Mouse (Mus musculus): ENCODE measurements around the gene E2f4. TPM values are rescaled to one million over a fixed set of nuclear protein-coding genes. Genes with fewer than 3 reads are reported as not detected.
A peak's percentile ranks its signal among the peaks of the same experiment; 100 is the strongest.

Gene E2f4
- polyA plus RNA-seq, 1 experiment from 2014 or later: 187 TPM

- ATAC-seq (ENCODE audit: low read depth): no peak
- H3K4me2 ChIP-seq (ENCODE audit: low read depth, low read length): no peak overlapping the region
- no peak overlapping the region for H3K9ac ChIP-seq (ENCODE audit: low read depth, low read length)
- no peaks in the 10 kb centered on the region for H3K36me3 ChIP-seq (ENCODE audit: control insufficient read depth, insufficient read depth)
- no peak overlapping the region for H3K27ac ChIP-seq (ENCODE audit: low read length)
- no peak overlapping the region for H3K4me3 ChIP-seq (ENCODE audit: low read depth, low read length)
- H3K4me1 ChIP-seq (ENCODE audit: control insufficient read depth, low read depth, low read length): peaks cover 35% of the 10 kb centered on the region
- no peaks in the 10 kb centered on the region for H3K9me3 ChIP-seq (replicated peaks; ENCODE audit: control insufficient read depth, low read length)
- H3K27me3 ChIP-seq (ENCODE audit: control insufficient read depth, insufficient read depth, low read depth, low read length): peaks cover 65% of the 10 kb centered on the region
- 30% methylated on average over 13 of the region's 13 CpGs for WGBS (ENCODE audit: insufficient replicate concordance)
These were observed 30.7 kb upstream of the E2f4 start for GRCm38 (mm10) chr8:105266775-105267174.

- H3K4me1 ChIP-seq (ENCODE audit: control insufficient read depth, low read depth, low read length): peaks cover 29% of the 10 kb centered on the region
- no peak overlapping the region for H3K9ac ChIP-seq (ENCODE audit: low read depth, low read length)
- H3K27me3 ChIP-seq (ENCODE audit: control insufficient read depth, insufficient read depth, low read depth, low read length): peaks cover 74% of the 10 kb centered on the region
- peak overlapping the region; percentile 57 for H3K4me2 ChIP-seq (ENCODE audit: low read depth, low read length)
- H3K27ac ChIP-seq (ENCODE audit: low read length): no peak overlapping the region
- no peak for ATAC-seq (ENCODE audit: low read depth)
- no peaks in the 10 kb centered on the region for H3K36me3 ChIP-seq (ENCODE audit: control insufficient read depth, insufficient read depth)
- peak overlapping the region; percentile 35 for H3K4me3 ChIP-seq (ENCODE audit: low read depth, low read length)
- no peaks in the 10 kb centered on the region for H3K9me3 ChIP-seq (replicated peaks; ENCODE audit: control insufficient read depth, low read length)
- 5% methylated on average over 65 of the region's 65 CpGs for WGBS (ENCODE audit: insufficient replicate concordance)
These were observed 29.0 kb upstream of the E2f4 start for GRCm38 (mm10) chr8:105268342-105269074.

GRCm38 (mm10) chr8:105269075-105269458, 28.4 kb upstream of the E2f4 start:
- no peaks in the 10 kb centered on the region for H3K9me3 ChIP-seq (replicated peaks; ENCODE audit: control insufficient read depth, low read length)
- ATAC-seq (ENCODE audit: low read depth): no peak
- H3K4me2 ChIP-seq (ENCODE audit: low read depth, low read length): peak overlapping the region; percentile 57
- H3K36me3 ChIP-seq (ENCODE audit: control insufficient read depth, insufficient read depth): no peaks in the 10 kb centered on the region
- H3K27me3 ChIP-seq (ENCODE audit: control insufficient read depth, insufficient read depth, low read depth, low read length): peaks cover 79% of the 10 kb centered on the region
- H3K27ac ChIP-seq (ENCODE audit: low read length): no peak overlapping the region
- no peak overlapping the region for H3K9ac ChIP-seq (ENCODE audit: low read depth, low read length)
- H3K4me1 ChIP-seq (ENCODE audit: control insufficient read depth, low read depth, low read length): peaks cover 24% of the 10 kb centered on the region
- peak overlapping the region; percentile 45 for H3K4me3 ChIP-seq (ENCODE audit: low read depth, low read length)
- 8% methylated on average over 10 of the region's 10 CpGs for WGBS (ENCODE audit: insufficient replicate concordance)

DNA sequence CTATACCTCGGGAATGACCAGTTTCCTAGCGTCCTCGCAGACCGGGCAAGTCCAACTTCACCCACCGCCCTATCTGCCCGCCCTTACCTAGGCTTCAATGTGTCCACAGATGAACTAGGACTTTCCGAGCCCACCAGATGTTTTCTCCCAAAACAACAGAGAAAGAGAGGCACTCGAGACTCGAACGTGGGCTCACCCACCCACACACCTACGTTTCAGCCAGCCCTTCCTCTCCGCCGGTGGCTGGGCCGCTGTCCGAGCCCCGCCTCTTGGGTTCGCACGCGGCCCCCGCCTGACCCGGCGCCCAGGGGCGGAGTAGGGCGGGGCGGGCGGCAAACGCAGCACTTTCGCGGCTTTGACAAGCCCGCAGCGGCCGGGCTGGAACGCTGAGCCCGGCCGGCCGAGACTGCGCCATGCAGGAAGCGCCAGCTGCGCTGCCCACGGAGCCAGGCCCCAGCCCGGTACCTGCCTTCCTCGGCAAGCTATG, 28.0 kb upstream of the E2f4 start, which contains the start of gene Hsf4:
Hsf4 (plus strand) TSS at position 341 of the 487 bp plus-strand sequence.
- Histone ChIP-seq H3K4me1 (ENCODE audit: control insufficient read depth, low read depth, low read length) (peaks cover 22% of the 10 kb centered on the region), H3K9me3 (replicated peaks; ENCODE audit: control insufficient read depth, low read length) (no peaks in the 10 kb centered on the region), H3K27ac (ENCODE audit: low read length) (no peak within 1 kb of the TSS), H3K36me3 (ENCODE audit: control insufficient read depth, insufficient read depth) (no peaks in the 10 kb centered on the region), H3K4me3 (ENCODE audit: low read depth, low read length) (peak within 1 kb of the TSS; percentile 45), H3K9ac (ENCODE audit: low read depth, low read length) (no peak within 1 kb of the TSS), H3K27me3 (ENCODE audit: control insufficient read depth, insufficient read depth, low read depth, low read length) (peaks cover 84% of the 10 kb centered on the region), H3K4me2 (ENCODE audit: low read depth, low read length) (peak within 1 kb of the TSS; percentile 57)
- ATAC-seq (ENCODE audit: low read depth): peak; percentile 53
- WGBS (ENCODE audit: insufficient replicate concordance): under 1% methylated on average over 42 of the region's 42 CpGs

- peaks cover 92% of the 10 kb centered on the region for H3K27me3 ChIP-seq (ENCODE audit: control insufficient read depth, insufficient read depth, low read depth, low read length)
- 6% methylated on average over 39 of the region's 39 CpGs for WGBS (ENCODE audit: insufficient replicate concordance)
- H3K4me3 ChIP-seq (ENCODE audit: low read depth, low read length): no peak overlapping the region; the same call in 1 of the 2 replicates
- peaks cover 14% of the 10 kb centered on the region for H3K4me1 ChIP-seq (ENCODE audit: control insufficient read depth, low read depth, low read length)
- H3K9ac ChIP-seq (ENCODE audit: low read depth, low read length): no peak overlapping the region
- no peaks in the 10 kb centered on the region for H3K36me3 ChIP-seq (ENCODE audit: control insufficient read depth, insufficient read depth)
- no peak for ATAC-seq (ENCODE audit: low read depth)
- peak overlapping the region; percentile 57 for H3K4me2 ChIP-seq (ENCODE audit: low read depth, low read length)
- no peak overlapping the region for H3K27ac ChIP-seq (ENCODE audit: low read length)
- H3K9me3 ChIP-seq (replicated peaks; ENCODE audit: control insufficient read depth, low read length): no peaks in the 10 kb centered on the region
These were observed 27.2 kb upstream of the E2f4 start for GRCm38 (mm10) chr8:105270101-105270915.

GRCm38 (mm10) chr8:105270916-105271186, 26.6 kb upstream of the E2f4 start:
- H3K27ac ChIP-seq (ENCODE audit: low read length): no peak overlapping the region
- H3K36me3 ChIP-seq (ENCODE audit: control insufficient read depth, insufficient read depth): no peaks in the 10 kb centered on the region
- peaks cover 14% of the 10 kb centered on the region for H3K4me1 ChIP-seq (ENCODE audit: control insufficient read depth, low read depth, low read length)
- no peak for ATAC-seq (ENCODE audit: low read depth)
- H3K9ac ChIP-seq (ENCODE audit: low read depth, low read length): no peak overlapping the region
- 5% methylated on average over 11 of the region's 11 CpGs for WGBS (ENCODE audit: insufficient replicate concordance)
- H3K9me3 ChIP-seq (replicated peaks; ENCODE audit: control insufficient read depth, low read length): no peaks in the 10 kb centered on the region
- no peak overlapping the region for H3K4me2 ChIP-seq (ENCODE audit: low read depth, low read length)
- H3K27me3 ChIP-seq (ENCODE audit: control insufficient read depth, insufficient read depth, low read depth, low read length): peaks cover 97% of the 10 kb centered on the region
- no peak overlapping the region for H3K4me3 ChIP-seq (ENCODE audit: low read depth, low read length)

- no peak overlapping the region for H3K4me2 ChIP-seq (ENCODE audit: low read depth, low read length)
- no peak overlapping the region for H3K4me3 ChIP-seq (ENCODE audit: low read depth, low read length)
- no peaks in the 10 kb centered on the region for H3K36me3 ChIP-seq (ENCODE audit: control insufficient read depth, insufficient read depth)
- no peaks in the 10 kb centered on the region for H3K9me3 ChIP-seq (replicated peaks; ENCODE audit: control insufficient read depth, low read length)
- H3K9ac ChIP-seq (ENCODE audit: low read depth, low read length): no peak overlapping the region
- no peak for ATAC-seq (ENCODE audit: low read depth)
- no peak overlapping the region for H3K27ac ChIP-seq (ENCODE audit: low read length)
- 8% methylated on average over 11 of the region's 11 CpGs for WGBS (ENCODE audit: insufficient replicate concordance)
- peaks cover 96% of the 10 kb centered on the region for H3K27me3 ChIP-seq (ENCODE audit: control insufficient read depth, insufficient read depth, low read depth, low read length)
- H3K4me1 ChIP-seq (ENCODE audit: control insufficient read depth, low read depth, low read length): peaks cover 17% of the 10 kb centered on the region
These were observed 22.1 kb upstream of the E2f4 start for GRCm38 (mm10) chr8:105275387-105275786.

DNA sequence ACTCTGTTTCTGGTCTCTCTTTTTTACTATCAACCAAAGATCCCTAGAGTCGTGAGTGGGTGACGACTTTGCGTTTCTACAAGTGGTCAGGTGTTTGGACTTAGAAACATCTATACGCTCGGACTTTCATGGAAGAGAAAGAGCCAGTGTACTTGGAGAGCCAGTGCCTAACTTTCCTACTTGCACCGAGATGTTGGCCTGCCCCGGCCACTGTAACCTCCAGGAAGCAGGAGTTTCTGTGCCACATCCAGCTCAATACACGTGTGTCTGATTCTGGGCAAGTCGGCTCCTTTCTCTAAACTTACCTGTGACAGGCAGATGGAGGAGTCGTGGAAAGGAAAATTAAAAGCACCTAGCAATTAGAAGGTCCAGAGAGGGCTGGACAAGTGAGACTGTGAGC, 21.6 kb upstream of the E2f4 start, which contains the start of gene Nol3:
Nol3 (plus strand) TSS at position 301 of the 400 bp plus-strand sequence.
- WGBS (ENCODE audit: insufficient replicate concordance): 7% methylated on average over 10 of the region's 10 CpGs
- Histone ChIP-seq H3K4me2 (ENCODE audit: low read depth, low read length) (peak within 1 kb of the TSS; percentile 51), H3K4me3 (ENCODE audit: low read depth, low read length) (peak within 1 kb of the TSS; percentile 40), H3K9ac (ENCODE audit: low read depth, low read length) (no peak within 1 kb of the TSS), H3K27me3 (ENCODE audit: control insufficient read depth, insufficient read depth, low read depth, low read length) (peaks cover 94% of the 10 kb centered on the region), H3K9me3 (replicated peaks; ENCODE audit: control insufficient read depth, low read length) (no peaks in the 10 kb centered on the region), H3K27ac (ENCODE audit: low read length) (no peak within 1 kb of the TSS), H3K36me3 (ENCODE audit: control insufficient read depth, insufficient read depth) (no peaks in the 10 kb centered on the region), H3K4me1 (ENCODE audit: control insufficient read depth, low read depth, low read length) (peaks cover 15% of the 10 kb centered on the region)
- ATAC-seq (ENCODE audit: low read depth): no peak
